Mouse (Mus musculus): ENCODE results near the gene Cpt2. TPM values are rescaled to one million over a fixed set of nuclear protein-coding genes. Genes with fewer than 3 reads are reported as not detected.

Cpt2 gene
- polyA plus RNA-seq, 1 experiment from 2014 or later, result 100 TPM

- peaks cover 45% of the 10 kb centered on the region for H3K36me3 ChIP-seq (replicated peaks; ENCODE audit: insufficient read depth, low read length)
- H3K4me3 ChIP-seq (ENCODE audit: low read depth, low read length), result no peak overlapping the region
- DNase-seq, result no peak
- no peak for ATAC-seq
- peaks cover 12% of the 10 kb centered on the region for H3K4me1 ChIP-seq (ENCODE audit: insufficient read depth)
- no peaks in the 10 kb centered on the region for H3K9me3 ChIP-seq (ENCODE audit: low read length)
- 82% methylated on average over 7 of the region's 7 CpGs for WGBS (ENCODE audit: insufficient replicate concordance)
- no peak overlapping the region for H3K4me2 ChIP-seq (ENCODE audit: low read depth, low read length)
- no peak overlapping the region for H3K9ac ChIP-seq (replicated peaks)
- no peak overlapping the region for H3K27ac ChIP-seq (ENCODE audit: low read depth)
- H3K27me3 ChIP-seq (ENCODE audit: insufficient read depth, low read length), result no peaks in the 10 kb centered on the region
- TF ChIP-seq EP300 (IDR thresholded peaks at IDR 0.05; ENCODE audit: low read depth) (no peak), CTCF (IDR thresholded peaks at IDR 0.05; ENCODE audit: low read depth) (no peak)
Measured at GRCm38 (mm10) chr4:107886371-107886770, 37.0 kb downstream of the Cpt2 start.

DNA sequence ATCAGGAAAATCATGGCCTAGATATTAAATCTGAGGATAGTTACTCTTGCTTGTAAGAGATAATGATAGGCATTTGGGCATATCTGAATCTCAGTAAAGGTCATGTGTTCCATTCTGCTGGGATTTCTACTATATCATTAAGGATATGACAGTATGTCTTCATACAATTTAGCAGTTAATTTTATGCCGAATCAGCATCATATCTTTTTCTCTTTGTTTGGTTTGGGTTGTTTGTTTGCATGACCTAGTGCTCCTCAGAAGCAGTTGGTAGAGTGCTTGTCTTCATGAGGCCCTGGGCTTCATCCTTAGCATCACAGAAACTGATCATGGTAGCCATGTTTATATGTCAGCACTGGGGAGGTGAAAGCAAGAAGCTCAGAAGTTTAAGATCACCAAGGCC is 41.8 kb downstream of the Cpt2 start:
- ATAC-seq, result no peak
- TF ChIP-seq EP300 (IDR thresholded peaks at IDR 0.05; ENCODE audit: low read depth), result no peak
- no peak for TF ChIP-seq CTCF (IDR thresholded peaks at IDR 0.05; ENCODE audit: low read depth)
- H3K36me3 ChIP-seq (replicated peaks; ENCODE audit: insufficient read depth, low read length), result peaks cover 36% of the 10 kb centered on the region

GRCm38 (mm10) chr4:107879254-107880050 is 44.0 kb downstream of the Cpt2 start, which contains the start of gene Magoh:
Magoh (plus strand) TSS chr4:107879755.
- peak within 1 kb of the TSS; percentile 95 for H3K9ac ChIP-seq (replicated peaks)
- H3K4me2 ChIP-seq (ENCODE audit: low read depth, low read length), result peak within 1 kb of the TSS; percentile 84
- H3K27ac ChIP-seq (ENCODE audit: low read depth), result peak within 1 kb of the TSS; percentile 86
- peak; percentile 100 for ATAC-seq
- no peaks in the 10 kb centered on the region for H3K9me3 ChIP-seq (ENCODE audit: low read length)
- DNase-seq, result peak; percentile 97
- TF ChIP-seq EP300 (IDR thresholded peaks at IDR 0.05; ENCODE audit: low read depth) (no peak), CTCF (IDR thresholded peaks at IDR 0.05; ENCODE audit: low read depth) (no peak)
- 2% methylated on average over 48 of the region's 48 CpGs for WGBS (ENCODE audit: insufficient replicate concordance)
- peaks cover 5% of the 10 kb centered on the region for H3K4me1 ChIP-seq (ENCODE audit: insufficient read depth)
- H3K4me3 ChIP-seq (ENCODE audit: low read depth, low read length), result peak within 1 kb of the TSS; percentile 97
- H3K36me3 ChIP-seq (replicated peaks; ENCODE audit: insufficient read depth, low read length), result peaks cover 23% of the 10 kb centered on the region
- no peaks in the 10 kb centered on the region for H3K27me3 ChIP-seq (ENCODE audit: insufficient read depth, low read length)

More for the DNA sequence above, 41.8 kb downstream of the Cpt2 start:
- no peak overlapping the region for H3K9ac ChIP-seq (replicated peaks)
- H3K27me3 ChIP-seq (ENCODE audit: insufficient read depth, low read length), result no peaks in the 10 kb centered on the region
- H3K27ac ChIP-seq (ENCODE audit: low read depth), result no peak overlapping the region
- peaks cover 5% of the 10 kb centered on the region for H3K4me1 ChIP-seq (ENCODE audit: insufficient read depth)
- no peaks in the 10 kb centered on the region for H3K9me3 ChIP-seq (ENCODE audit: low read length)
- H3K4me3 ChIP-seq (ENCODE audit: low read depth, low read length), result no peak overlapping the region
- H3K4me2 ChIP-seq (ENCODE audit: low read depth, low read length), result no peak overlapping the region
- no peak for DNase-seq
- WGBS (ENCODE audit: insufficient replicate concordance), result 82% methylated on average over 1 of the region's 1 CpGs

- Histone ChIP-seq H3K9me3 (ENCODE audit: low read length) (no peaks in the 10 kb centered on the region), H3K27ac (ENCODE audit: low read depth) (no peak overlapping the region), H3K9ac (replicated peaks) (no peak overlapping the region), H3K27me3 (ENCODE audit: insufficient read depth, low read length) (no peaks in the 10 kb centered on the region), H3K4me3 (ENCODE audit: low read depth, low read length) (no peak overlapping the region), H3K4me2 (ENCODE audit: low read depth, low read length) (no peak overlapping the region), H3K4me1 (ENCODE audit: insufficient read depth) (no peaks in the 10 kb centered on the region), H3K36me3 (replicated peaks; ENCODE audit: insufficient read depth, low read length) (no peaks in the 10 kb centered on the region)
- whole genome bisulfite sequencing (ENCODE audit: insufficient replicate concordance), result 73% methylated on average over 4 of the region's 4 CpGs
- ATAC-seq (no peak), DNase-seq (no peak)
- TF ChIP-seq EP300 (IDR thresholded peaks at IDR 0.05; ENCODE audit: low read depth) (no peak), CTCF (IDR thresholded peaks at IDR 0.05; ENCODE audit: low read depth) (no peak)
Measured at GRCm38 (mm10) chr4:107864866-107865265, 58.5 kb downstream of the Cpt2 start.

GRCm38 (mm10) chr4:107858995-107859394 is 64.4 kb downstream of the Cpt2 start:
- H3K36me3 ChIP-seq (replicated peaks; ENCODE audit: insufficient read depth, low read length), result no peaks in the 10 kb centered on the region
- TF ChIP-seq CTCF (IDR thresholded peaks at IDR 0.05; ENCODE audit: low read depth) (no peak), EP300 (IDR thresholded peaks at IDR 0.05; ENCODE audit: low read depth) (no peak)
- H3K4me2 ChIP-seq (ENCODE audit: low read depth, low read length), result no peak overlapping the region
- 79% methylated on average over 7 of the region's 7 CpGs for WGBS (ENCODE audit: insufficient replicate concordance)
- no peaks in the 10 kb centered on the region for H3K9me3 ChIP-seq (ENCODE audit: low read length)
- no peak overlapping the region for H3K27ac ChIP-seq (ENCODE audit: low read depth)
- no peak for DNase-seq
- H3K4me1 ChIP-seq (ENCODE audit: insufficient read depth), result no peaks in the 10 kb centered on the region
- no peaks in the 10 kb centered on the region for H3K27me3 ChIP-seq (ENCODE audit: insufficient read depth, low read length)
- no peak overlapping the region for H3K9ac ChIP-seq (replicated peaks)
- H3K4me3 ChIP-seq (ENCODE audit: low read depth, low read length), result no peak overlapping the region
- ATAC-seq, result no peak

DNA sequence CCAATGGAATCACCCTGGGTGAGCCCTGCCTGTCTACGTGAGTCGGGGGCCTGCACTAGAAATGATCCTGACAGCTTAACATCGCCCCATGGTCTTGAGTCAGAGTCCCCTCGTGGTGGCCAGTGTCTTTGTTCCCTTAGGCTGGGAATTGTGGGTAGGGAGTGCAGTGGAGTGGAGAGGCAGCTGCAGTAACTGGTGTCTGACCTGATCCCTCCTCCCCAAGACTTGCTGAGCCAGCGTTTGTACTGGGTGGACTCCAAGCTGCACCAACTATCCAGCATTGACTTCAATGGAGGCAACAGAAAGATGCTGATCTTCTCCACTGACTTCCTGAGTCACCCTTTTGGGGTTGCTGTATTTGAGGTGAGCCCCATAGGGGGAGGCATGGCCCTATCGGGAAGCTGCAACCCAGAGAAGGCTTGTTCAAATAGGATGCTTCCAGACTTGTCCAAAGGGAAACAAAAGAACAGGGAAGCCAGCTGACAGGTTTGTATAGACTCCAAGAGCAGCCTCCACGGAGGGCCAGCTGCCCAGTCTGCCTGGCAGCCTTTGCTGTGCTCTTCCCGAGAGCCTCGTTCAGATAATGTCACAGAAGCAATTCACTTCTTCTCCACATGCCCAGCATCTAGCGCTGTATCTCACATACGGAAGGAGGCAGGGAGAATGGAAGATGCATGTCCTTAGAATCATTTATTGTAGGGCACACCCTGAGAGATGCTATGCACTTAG is 66.3 kb downstream of the Cpt2 start:
- Histone ChIP-seq H3K27me3 (ENCODE audit: insufficient read depth, low read length) (no peaks in the 10 kb centered on the region), H3K4me2 (ENCODE audit: low read depth, low read length) (no peak overlapping the region), H3K4me1 (ENCODE audit: insufficient read depth) (no peaks in the 10 kb centered on the region), H3K4me3 (ENCODE audit: low read depth, low read length) (no peak overlapping the region), H3K9me3 (ENCODE audit: low read length) (no peaks in the 10 kb centered on the region), H3K36me3 (replicated peaks; ENCODE audit: insufficient read depth, low read length) (no peaks in the 10 kb centered on the region), H3K27ac (ENCODE audit: low read depth) (no peak overlapping the region), H3K9ac (replicated peaks) (no peak overlapping the region)
- ATAC-seq, result no peak
- DNase-seq, result no peak
- WGBS (ENCODE audit: insufficient replicate concordance), result 79% methylated on average over 11 of the region's 11 CpGs
- TF ChIP-seq EP300 (IDR thresholded peaks at IDR 0.05; ENCODE audit: low read depth), result no peak
- no peak for TF ChIP-seq CTCF (IDR thresholded peaks at IDR 0.05; ENCODE audit: low read depth)

Other genes starting within 250 kb of the Cpt2 start
- not detected in 2 replicates for gene Dmrtb1, start 239.4 kb downstream of the Cpt2 start, polyA plus RNA-seq (2015; fragmentation: Nextera tagmentation; extraction: Ambion mirVana)
- 0.61 and 0.63 TPM in 2 replicates for gene Lrp8, start 121.3 kb downstream of the Cpt2 start, polyA plus RNA-seq (2015; fragmentation: Nextera tagmentation; extraction: Ambion mirVana)
- gene Magoh, start 43.9 kb downstream of the Cpt2 start, polyA plus RNA-seq (2015; fragmentation: Nextera tagmentation; extraction: Ambion mirVana), result 66.1 and 67.5 TPM in 2 replicates
- 44.4 and 45.8 TPM in 2 replicates for gene 0610037L13Rik, start 33.8 kb downstream of the Cpt2 start, polyA plus RNA-seq (2015; fragmentation: Nextera tagmentation; extraction: Ambion mirVana)
- 0.04 TPM in 1 of 2 replicates, not detected in the other for gene Slc1a7, start 44.7 kb upstream of the Cpt2 start, polyA plus RNA-seq (2015; fragmentation: Nextera tagmentation; extraction: Ambion mirVana)
- gene Podn, start 172.8 kb upstream of the Cpt2 start, polyA plus RNA-seq (2015; fragmentation: Nextera tagmentation; extraction: Ambion mirVana), result 0.34 and 0.43 TPM in 2 replicates
- 1,479 and 1,508 TPM in 2 replicates for gene Scp2, start 221.4 kb upstream of the Cpt2 start, polyA plus RNA-seq (2015; fragmentation: Nextera tagmentation; extraction: Ambion mirVana)
- 94.6 and 99.9 TPM in 2 replicates for gene Echdc2, start 241.8 kb upstream of the Cpt2 start, polyA plus RNA-seq (2015; fragmentation: Nextera tagmentation; extraction: Ambion mirVana)